Mouse (Mus musculus): ENCODE measurements around the gene Ankrd45. TPM values are rescaled to one million over a fixed set of nuclear protein-coding genes. Genes with fewer than 3 reads are reported as not detected.
"Not testable (repeated sequence)": the region's sequence is repeated elsewhere in the genome, so short reads cannot be mapped to it uniquely, and the experiment has no call there.

Ankrd45 gene
- total RNA-seq, 2 experiments from 2014 or later, result not detected

- intact Hi-C loops (cut with DNase I), result no loop called here
- no peak for DNase-seq
Measured at GRCm38 (mm10) chr1:161182386-161182785, 39.9 kb downstream of the Ankrd45 start.

GRCm38 (mm10) chr1:161183677-161184076 lies 41.2 kb downstream of the Ankrd45 start:
- intact Hi-C loops (cut with DNase I), result no loop called here
- no peak for DNase-seq

GRCm38 (mm10) chr1:161185431-161185830 lies 42.9 kb downstream of the Ankrd45 start:
- intact Hi-C loops (cut with DNase I), result no loop called here
- DNase-seq, result no peak

- intact Hi-C loops (cut with DNase I), result no loop called here
- DNase-seq, result no peak
Measured at GRCm38 (mm10) chr1:161190253-161190910, 47.9 kb downstream of the Ankrd45 start.

DNA sequence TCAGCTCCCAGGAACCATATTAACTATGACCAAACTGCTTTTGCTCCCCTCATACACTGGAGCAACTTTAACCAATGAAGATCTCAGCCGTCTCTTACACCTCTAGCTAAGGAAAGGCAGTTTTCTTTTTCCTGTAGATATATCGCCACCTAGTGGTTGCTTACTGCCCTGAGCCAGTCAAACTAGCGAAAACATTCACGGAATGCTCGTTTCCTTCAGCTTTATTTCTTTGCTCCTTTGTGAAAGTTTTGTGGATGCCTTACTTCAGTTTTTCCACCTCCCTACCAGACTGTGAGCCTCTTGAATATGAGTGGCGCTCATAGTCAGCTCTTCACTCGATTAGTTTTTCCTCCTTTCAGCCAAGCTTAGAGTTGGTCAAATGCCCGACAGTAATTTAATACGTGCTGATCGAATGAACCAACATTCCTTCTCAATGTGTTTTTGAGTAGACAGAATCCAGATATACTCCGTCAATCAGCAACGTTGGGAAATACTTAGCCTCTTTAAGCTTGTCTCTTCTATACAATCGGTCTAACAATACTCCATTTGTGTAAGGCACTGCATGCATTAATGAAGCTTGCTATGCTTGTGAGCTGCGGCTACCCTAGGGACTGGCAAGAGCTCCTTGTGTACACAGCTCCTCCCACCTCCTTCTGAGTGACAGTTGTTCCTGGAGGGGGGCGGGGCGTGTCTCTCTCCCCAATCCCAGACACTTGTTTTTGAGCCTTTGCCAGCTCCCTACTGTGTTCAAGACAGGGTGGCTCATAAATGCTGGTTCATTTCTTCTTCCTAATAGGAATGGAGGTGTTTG lies 53.3 kb downstream of the Ankrd45 start:
- DNase-seq, result peak; percentile 45 to 54
- intact Hi-C loops (cut with DNase I), result loop anchor here (5.0 kb wide), 1 partner anchor 438 kb away; no protein-coding TSS in a partner anchor

- intact Hi-C loops (cut with DNase I), result loop anchor here (5.0 kb wide), 1 partner anchor 439 kb away; no protein-coding TSS in a partner anchor
- not testable (repeated sequence) for DNase-seq
Measured at GRCm38 (mm10) chr1:161196364-161196763, 53.9 kb downstream of the Ankrd45 start.

DNA sequence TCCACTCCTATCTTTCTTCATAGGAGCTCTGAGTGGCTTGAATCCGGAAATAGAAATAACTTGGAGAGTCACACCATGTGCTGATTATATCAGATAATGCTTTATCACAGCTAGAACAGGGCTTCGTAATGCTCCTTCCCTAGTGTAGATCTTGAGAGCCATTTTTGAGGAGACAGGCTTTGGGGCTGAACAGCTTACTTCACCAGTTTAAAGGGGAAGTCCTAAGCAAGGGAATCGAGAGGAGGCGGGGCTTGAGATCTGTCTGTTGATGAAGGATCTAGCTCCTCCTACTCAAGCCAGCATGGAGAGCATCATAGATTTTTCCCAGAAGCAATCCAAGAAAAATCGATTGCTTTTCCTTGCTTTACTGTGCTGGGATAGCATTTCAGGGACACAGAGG lies 57.4 kb downstream of the Ankrd45 start:
- DNase-seq, result no peak
- intact Hi-C loops (cut with DNase I), result loop anchor here (5.0 kb wide), 1 partner anchor 443 kb away; no protein-coding TSS in a partner anchor

DNA sequence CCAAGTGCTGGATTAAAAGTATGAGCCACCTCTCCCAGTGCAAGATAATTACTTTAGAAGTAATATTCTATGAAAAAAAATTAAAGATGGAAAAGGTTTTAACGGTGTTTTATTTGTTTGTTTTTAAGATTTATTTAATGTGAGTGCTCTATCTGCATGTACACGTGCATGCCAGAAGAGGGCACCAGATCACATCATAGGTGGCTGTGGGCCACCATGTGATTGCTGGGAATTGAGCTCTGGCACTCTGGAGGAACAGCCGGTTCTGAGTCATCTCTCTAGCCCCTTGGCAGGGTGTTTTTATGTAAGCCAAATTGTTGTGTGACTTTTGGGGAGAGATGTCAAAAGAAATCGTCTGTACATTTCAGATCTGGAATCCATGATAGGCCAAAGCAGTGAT lies 72.0 kb downstream of the Ankrd45 start:
- no peak for DNase-seq
- intact Hi-C loops (cut with DNase I), result no loop called here

- DNase-seq, result no peak
- intact Hi-C loops (cut with DNase I), result loop anchor here (5.0 kb wide), 1 partner anchor 67 kb away; no protein-coding TSS in a partner anchor
Measured at GRCm38 (mm10) chr1:161219816-161220215, 77.3 kb downstream of the Ankrd45 start.

Other genes starting within 250 kb of the Ankrd45 start
- 10 to 100 TPM; 25.1 to 28.3 TPM for gene Rc3h1, start 236.3 kb upstream of the Ankrd45 start, total RNA-seq (2021)
- under 1 TPM; 0.15 to 0.18 TPM for gene Serpinc1, start 164.1 kb upstream of the Ankrd45 start, total RNA-seq (2021)
- gene Zbtb37, start 107.8 kb upstream of the Ankrd45 start, total RNA-seq (2021), result 1 to 10 TPM; 5.3 to 7.1 TPM
- 10 to 100 TPM; 11.4 to 11.7 TPM for gene Dars2, start 72.0 kb upstream of the Ankrd45 start, total RNA-seq (2021)
- gene Cenpl, start 72.0 kb upstream of the Ankrd45 start, total RNA-seq (2021), result under 1 TPM; 0.52 to 0.64 TPM
- gene Klhl20, start 11.2 kb upstream of the Ankrd45 start, total RNA-seq (2021), result 1 to 10 TPM; 7.5 to 7.8 TPM
- not detected for gene Tex50, start 16.6 kb downstream of the Ankrd45 start, total RNA-seq (2021)
- 100 to 1,000 TPM; 104 to 117 TPM for gene Prdx6, start 108.5 kb downstream of the Ankrd45 start, total RNA-seq (2021)

Data from gastrocnemius, postnatal 36 days (tissue).